Mouse (Mus musculus) urinary bladder, postnatal 14 days (tissue): Measurements from ENCODE around the gene Rbfox1.

Source experiments
- DNase-seq: peaks from one replicate; pipeline ENCODE4 v3.0.0; 2021; ENCODE audit warnings: low spot score

Gene Rbfox1

DNA sequence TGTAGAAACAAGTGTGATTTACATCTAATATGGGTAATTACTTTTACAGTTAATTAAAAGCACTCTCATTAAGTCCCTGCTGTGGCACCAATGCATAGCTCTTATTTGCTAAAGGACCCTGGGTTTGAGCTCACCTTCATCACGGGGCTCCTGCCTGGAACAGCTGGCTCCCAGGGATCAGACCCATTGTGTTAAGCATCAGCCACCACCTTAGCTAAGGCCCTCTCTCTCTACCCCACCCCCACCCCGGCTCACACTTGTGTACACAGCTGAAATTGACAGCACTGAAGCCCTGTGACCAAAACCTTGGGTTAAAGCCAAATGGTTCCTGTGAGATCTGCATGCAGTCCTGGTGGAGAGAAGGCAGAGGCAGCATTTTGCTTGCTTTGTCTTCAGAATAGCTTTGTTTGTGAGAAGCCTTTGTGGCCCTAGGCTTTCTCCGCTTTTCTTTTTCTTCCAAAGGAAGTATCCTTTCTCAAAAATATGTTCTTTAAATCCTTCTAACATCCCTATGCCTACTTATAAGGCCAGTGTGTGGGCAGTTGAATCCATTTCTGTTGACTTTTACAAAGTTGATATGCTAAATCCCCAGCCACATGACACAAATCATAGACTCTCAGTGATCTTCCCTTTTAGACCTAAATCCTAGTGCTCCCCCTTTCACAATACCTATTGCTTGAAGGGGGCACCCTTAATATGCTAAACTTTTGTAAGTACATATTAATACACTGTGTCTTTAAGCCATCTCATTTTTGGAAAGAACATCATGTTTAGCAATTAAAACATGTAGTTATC lies 594.7 kb downstream of the Rbfox1 start:
- no peak for DNase-seq

DNA sequence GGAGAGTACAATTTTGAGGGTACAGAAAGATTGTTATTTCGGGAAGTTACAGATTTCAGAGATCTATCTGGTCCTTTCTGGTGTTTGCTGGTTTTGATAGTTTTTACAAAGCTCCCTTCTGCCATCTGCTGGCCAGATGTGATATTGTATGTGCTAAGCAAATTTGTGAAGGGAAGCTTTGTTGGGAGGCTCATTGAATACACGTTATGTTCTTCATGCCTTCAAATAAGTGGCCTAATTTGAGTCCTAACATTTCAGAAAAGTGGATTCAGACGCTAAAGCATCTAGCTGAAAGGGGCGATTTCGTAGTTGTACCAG lies 595.2 kb downstream of the Rbfox1 start:
- peak; percentile 39 for DNase-seq

DNA sequence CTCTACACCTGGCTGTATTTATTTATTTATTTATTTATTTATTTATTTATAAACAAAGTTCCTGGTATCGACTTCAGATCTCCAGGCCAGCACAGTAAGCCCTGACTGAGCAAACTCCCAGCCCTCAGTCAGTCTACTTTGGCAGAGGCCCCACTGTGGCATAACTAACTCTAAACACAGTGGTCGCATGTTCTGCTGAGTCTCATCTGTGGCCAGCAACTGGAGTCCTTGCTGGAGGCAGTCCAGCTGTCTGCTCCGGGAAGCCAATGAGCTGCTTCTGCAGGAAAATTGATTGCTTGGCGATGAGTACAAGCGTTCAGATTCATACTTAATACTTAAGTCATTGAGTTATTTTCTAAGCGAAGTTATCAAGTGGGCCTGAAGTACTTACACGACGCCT lies 598.5 kb downstream of the Rbfox1 start:
- no peak for DNase-seq

DNA sequence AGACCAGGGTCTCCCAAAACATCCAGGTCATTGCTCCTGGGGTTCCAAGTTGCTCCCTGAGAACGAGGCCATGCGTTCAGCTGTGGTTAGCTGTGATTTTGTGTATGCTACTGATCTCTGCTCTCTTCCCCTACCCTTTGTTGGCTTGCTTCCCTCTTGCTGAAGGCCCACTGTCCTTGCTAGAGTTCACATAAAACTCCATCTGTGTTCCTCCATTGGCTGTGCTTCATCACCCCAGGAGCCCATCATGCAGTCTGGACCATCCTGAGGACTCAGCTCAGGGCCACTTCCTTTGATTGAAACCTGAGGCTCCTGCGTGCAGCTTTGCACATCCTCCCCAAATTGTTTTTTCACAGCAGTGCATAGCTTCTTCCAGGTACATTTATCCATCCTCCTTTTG lies 600.5 kb downstream of the Rbfox1 start:
- no peak for DNase-seq

DNA sequence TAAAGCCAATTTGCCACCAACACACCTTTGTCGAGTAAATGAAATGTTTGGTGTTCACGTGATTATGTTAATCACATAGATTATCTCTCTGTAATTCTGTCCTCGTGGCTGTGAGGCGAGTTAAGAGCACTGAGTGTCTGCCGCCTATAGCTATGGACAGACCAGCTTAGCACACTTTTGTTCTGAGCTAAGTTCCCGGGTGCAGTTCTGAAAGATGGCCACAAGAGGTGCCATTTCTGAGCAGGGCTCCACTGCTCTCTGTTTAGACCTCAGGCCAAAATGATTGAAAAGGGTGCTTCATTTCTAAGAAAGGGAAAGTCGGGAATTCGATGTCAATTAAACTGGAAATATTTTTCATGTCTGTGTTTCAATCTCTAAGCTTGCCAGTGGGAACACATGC lies 617.1 kb downstream of the Rbfox1 start:
- DNase-seq, result no peak

DNA sequence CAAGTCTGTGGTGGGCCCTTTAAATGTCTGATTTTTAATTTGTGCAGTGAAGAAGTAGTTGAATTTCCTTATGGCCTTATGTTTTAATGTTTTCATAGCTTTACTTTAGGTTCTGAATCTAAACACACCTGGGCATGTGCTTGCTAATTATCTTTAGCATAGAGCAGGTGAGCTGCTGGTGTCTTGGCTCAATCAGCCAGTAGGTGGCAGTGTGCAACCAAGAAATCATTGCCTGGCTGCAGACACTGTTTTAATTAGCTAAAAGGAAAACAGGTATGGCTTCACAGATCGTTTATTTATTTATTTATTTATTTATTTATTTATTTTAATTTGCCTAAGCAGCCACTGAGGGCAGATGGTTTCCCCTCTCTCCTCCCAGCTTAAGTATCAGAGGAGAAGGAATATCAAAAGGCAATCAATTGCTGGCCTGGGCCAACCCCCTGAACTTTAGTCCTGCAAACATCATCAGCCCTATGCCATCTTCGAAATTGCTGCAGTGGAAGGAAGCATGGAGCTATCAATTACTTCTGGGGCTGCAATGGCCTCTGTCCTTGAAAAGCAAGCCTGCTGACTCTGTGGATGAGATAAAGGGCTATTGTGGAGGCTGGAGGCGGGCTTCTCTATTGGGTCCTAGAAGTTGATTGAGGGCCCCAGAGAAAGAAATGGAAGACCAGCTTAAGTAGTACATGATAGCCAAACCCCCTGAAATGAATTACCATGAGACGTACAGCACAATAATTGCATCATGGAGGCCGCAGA lies 618.6 kb downstream of the Rbfox1 start:
- peak; percentile 18 for DNase-seq

DNA sequence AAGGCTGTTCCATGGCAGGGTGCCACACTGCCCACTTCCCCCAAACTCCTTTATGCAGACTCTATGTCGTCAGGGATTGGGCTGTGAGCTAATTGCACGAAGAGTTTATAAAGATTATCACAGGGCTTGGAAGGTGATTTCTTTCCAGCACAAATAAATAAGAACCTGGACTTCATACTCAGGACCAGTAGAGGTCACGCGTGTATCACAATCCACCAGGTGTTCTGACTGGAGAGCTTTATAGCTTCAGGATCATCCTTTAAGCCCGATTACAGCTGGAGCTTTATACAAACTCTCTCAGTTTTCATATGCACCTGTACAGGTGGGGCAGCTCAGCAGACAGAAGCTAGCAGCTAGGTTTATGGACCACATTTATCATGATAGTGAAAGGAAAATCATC lies 623.8 kb downstream of the Rbfox1 start:
- no peak for DNase-seq

DNA sequence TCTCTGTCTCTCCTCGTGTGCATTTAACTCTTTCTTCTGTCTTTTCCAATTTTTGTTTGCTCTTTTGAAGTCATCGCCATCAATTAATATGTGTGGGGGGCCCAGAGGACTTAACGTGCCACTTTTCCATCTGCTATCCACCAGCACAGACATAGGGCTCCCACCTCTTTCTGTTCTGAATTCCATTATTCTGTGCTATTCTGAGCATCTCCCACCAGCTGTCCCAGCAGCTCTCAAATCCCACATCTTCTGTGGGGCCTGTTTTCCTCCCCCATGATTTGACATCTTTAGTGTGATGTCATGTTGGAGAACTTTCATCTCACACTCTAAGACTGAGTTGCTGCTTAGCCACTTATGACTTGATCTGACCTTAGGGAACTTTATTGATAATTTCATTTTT lies 634.3 kb downstream of the Rbfox1 start:
- DNase-seq, result no peak

DNA sequence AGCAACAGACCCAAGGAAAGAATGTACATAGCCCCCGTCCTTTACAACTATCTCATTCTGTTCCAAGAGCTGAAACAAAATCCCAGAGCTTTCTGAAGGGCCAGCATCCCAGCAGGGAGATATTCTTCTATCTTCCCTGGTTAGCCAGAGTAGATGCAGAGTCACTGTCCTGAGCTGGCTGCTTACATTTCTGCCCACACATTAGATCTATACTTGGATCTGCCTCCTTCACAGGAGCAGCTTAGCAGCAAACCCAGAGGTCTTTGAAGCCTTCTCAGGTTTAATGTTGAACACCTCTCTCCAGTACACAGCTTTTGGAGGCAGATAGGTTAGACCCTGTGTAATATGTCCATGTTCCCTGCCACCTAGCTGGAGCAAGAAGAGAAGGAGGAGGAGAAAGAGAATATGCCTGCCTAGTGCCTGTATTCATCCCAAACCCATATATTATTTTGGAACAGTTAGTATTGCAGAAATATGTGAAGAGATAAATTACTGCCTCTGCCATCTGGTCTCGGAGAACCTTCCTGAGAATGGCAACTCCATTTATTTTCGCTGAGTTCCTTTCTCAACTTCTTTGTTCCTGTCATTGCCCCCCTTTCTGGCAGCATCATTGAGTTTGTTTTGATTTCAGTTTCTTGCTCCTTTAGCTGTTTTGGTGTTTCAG lies 640.5 kb downstream of the Rbfox1 start:
- DNase-seq, result no peak

DNA sequence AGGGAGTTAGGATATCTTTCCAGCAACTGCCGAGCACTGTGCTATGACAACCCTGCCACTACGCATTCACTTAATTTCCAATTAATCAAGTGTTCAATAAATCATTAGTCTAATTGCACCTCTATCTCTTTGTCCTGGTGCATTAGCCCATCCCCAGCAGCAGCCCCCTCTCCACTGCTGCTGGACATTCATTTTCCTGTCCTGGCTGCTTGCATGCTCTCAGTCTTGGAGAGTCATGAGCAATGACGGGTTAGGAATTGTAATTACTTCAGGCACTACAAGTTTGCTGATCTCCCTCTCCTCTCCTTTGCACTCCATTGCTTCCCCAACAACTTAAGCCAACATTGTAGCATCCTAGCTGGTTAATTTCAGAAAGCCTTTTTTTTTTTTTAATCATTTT lies 646.3 kb downstream of the Rbfox1 start:
- DNase-seq, result no peak

DNA sequence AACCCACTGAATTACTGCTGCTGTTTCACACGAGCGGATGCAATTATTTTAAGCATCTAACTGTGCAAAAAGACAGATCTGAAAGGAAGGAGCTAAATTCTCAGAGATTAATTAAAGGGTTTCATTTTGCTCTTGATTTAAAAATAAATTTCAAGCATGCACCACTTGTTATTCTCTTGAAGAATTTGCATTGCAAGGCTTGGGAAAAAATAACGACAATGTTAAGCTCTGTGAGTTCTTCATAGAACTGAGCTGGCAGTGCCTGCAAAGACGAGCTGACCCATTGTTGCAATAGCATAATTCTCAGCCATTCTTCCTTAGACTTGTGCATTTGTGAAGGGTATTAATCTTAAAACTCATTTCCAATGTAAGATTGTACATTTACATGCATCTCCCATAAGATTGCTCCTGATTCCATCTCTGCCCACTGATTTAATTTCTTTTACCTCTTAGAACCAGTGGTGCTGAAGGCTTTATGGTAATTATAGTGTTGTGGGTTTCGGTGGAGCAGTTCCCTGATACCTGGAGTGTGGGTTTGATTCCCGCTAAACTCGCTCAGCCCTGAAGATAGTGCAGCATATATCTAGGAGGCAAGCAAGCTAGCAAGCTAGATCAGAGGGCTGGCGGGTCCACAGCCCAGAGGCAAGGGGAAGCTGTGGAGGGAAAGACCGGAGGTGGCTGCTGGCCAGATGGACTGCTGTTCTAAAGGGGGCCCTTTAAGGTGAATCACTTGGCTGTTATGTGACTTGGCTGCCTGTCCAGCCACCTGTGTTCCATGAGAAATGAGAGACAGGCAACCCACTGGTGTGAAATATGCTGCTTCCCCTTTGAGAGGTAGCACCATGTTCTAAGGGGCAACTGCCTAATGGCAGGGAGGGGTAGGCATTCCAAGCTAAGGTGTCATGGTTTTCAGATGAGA lies 647.2 kb downstream of the Rbfox1 start:
- DNase-seq, result no peak

DNA sequence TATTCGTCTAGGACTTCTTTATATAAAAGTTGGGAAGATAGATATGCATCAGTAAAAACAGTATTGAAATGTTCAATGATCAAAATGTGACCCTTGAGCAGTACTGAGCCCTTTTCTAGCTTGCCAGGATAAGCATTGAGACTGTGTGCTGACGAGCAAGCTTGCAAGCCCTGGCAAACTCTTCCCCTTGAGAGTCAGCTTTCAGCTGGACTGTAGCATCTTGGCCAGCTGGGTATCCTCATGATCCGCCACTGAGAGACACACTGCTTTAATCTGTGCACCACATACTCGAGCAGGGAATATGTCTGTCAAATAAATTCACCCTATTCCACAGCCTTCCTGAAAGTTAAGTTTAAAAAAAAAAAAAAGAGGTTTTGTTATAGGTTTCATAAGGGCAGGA lies 670.6 kb downstream of the Rbfox1 start:
- DNase-seq, result no peak

DNA sequence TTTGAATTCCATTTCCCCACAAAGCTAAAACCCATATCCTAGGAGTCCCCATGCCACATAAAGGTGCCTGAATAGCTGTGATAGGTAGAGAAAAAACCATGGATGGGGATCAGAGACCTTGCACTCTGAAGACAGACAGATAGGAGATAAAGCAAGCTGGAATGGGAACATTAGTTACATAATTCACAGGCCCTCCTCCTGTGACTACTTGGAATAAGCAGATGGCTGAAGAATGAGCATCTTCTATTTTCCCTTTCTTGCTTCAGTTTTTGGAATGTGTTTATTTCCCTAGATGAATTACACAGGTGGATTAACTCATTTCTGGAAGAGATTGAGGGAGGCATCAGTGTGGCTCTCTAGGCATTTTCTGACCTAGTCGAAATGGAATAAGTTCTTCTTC lies 672.6 kb downstream of the Rbfox1 start:
- DNase-seq, result no peak

DNA sequence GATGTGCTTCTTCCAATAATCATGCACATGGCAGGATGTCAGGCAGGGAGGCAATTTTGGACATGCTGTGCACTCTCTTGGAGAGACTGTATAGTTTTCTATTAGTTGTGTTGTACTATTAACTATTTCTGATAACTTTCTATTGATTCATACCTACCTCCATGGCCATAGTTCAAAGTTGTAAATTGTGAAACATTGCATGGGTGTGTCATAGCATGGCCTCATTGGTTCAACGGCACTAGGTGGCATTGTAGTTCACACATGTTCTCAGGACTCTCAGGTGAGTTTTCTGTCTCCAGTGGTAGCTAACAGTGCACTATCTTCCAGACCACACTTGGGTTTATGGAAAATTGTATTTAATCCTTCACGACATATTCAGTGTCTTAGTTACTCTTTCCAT lies 699.5 kb downstream of the Rbfox1 start:
- DNase-seq, result no peak

DNA sequence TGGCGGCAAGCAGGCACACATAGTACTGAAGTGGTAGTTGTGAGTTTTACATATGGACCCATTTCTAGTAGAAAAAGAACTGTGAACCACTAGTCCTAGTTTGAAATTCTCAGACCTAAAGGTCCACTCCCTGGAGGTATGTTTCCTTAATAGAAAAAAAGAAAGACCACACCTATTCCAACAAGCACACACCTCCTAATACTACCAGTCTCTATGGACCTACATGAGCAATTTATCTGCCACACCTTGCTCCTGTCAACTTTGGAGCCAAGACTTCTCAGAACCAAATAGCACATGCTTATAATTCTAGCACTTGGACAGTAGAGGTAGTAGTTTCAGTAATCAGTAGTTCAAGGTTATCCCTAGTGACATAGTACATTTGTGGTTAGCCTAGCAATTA lies 700.0 kb downstream of the Rbfox1 start:
- no peak for DNase-seq

DNA sequence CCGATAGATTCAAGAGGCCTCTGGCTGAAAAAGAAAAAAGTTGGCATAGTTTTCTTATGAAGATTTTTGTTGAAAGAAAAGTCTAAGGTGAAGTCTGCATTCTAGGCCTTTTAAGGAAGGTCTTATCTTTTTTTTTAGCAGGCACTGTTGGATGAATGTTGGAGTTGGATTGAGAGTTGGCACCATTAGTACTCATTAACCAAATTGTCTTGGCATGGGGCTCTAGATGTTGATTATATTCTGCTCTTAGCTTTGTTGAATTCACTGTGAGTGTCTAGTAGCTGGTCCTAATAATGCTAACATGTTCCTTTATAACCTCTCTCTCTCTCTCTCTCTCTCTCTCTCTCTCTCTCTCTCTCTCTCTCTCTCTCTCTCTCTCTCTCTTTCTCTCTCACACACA lies 731.4 kb downstream of the Rbfox1 start:
- no peak for DNase-seq

DNA sequence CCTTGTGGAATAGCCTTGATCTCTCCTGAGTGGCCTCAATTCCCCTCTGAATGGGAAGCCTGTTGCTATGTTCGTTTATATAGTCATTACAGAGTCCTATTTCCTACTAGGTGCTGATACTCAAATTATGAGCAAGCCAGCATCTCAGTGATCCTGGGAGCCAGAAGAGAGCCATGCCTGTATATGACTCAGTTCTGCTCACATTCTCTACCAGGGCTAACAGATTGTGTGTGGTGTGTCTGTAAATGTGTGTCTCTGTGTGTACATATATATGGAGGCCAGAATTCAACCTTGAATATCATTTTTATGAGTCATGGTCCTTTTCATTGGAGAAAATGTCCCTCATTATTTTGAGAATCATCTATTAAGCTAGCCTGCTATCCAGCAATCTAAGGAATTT lies 755.2 kb downstream of the Rbfox1 start:
- DNase-seq, result no peak

DNA sequence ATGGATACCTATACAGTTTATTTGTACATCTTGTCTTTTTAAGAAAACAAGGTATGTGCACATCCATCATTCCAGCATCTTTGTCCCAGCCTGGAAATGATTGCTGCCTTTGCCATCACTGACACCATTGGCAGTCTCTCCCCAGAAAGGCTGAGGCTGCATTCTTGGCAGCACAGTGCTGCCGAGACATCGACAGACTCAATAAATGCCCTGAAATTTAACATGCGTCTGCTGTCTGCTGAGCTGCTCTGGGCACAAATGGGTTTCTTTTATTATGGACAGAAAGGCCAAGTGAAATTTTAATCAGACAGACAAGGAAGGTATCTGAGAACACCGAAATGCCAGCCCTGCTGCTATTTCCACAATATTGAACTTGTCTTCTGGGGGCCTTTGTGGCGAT lies 761.8 kb downstream of the Rbfox1 start:
- no peak for DNase-seq

DNA sequence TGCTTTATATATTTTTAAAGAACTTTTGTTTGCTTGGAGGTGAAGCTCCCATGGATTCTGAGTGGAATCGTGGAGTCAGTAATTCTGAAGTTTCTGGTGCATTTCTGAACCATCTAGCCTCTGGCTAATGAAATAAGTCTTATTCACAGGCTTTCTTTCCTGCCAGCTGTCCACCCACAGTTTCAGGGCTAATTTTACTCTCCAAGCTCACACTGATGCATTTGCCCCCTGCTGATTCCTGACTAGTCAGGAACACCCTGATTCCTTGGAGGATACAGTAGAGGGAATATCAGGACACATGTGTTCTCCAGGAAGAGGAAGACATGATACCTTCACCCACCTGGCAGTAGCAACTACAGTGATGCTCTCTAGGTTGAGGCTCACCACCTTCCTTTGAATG lies 763.6 kb downstream of the Rbfox1 start:
- DNase-seq, result no peak

DNA sequence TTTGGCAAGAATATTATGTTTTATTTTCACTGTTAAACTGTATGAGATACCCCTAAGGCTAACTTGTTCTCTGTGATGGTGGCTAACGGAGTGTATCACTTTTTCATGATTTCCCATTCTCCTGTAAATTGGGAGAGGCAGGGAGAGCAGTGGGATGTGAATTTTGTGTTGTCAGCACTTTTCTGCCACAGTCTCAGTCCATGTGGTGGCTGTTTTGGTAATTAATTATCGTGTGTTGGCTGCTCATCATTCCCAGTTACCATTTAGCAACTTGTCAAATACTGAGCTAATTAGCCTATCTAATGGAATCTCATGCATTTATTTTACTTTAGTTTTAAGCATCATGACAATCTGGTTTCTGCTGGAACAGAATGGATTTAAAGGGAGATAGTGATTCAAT lies 773.4 kb downstream of the Rbfox1 start:
- no peak for DNase-seq

DNA sequence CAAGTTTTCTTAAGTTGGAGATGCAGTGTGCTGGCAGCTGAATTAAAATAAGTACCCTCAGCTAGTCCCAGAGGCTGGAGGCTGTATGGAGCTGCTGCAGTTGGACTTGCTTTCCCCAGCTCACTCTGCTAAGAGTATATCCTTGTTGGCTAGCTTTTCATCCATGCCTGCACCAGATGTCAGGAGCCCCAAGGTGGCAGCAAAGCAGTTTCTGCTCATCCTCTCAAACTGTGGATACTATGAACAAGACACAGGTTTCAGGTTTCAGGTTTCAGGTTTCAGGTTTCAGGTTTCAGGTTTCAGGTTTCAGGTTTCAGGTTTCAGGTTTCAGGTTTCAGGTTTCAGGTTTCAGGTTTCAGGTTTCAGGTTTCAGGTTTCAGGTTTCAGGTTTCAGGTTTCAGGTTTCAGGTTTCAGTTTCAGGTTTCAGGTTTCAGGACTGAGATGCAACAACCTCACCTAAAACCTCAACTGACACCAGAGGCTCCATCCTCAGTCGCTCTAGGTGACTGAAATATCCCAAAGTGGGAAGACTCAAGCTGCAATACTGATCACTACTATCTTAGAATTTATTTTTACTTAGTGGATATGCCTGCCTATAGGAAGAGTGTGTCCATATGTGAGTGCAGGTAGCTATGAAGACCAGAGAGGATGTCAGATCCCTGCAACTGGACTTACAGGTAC lies 801.1 kb downstream of the Rbfox1 start:
- DNase-seq, result no peak

DNA sequence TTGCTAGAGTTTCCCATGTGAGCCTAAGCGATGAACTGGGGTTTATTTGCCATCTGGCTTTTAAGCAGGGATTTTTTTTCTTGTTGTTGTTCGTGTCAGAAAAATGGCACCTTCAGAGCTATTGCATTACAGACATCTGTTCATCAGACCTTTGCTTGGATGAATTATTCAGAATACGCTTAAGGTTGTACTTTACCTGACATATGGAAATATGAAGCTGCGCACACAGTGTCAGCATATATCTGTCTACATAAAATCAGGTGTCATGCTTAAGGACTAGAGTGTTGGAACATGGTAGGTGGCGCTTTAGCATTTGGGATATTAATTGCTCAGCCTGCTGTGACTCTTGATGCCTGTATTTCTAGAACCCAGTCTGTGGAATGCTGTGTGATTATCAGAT lies 819.7 kb downstream of the Rbfox1 start:
- DNase-seq, result no peak
